ENCODE assay signal across 18 mouse cellular contexts in the genomic region with DNA sequence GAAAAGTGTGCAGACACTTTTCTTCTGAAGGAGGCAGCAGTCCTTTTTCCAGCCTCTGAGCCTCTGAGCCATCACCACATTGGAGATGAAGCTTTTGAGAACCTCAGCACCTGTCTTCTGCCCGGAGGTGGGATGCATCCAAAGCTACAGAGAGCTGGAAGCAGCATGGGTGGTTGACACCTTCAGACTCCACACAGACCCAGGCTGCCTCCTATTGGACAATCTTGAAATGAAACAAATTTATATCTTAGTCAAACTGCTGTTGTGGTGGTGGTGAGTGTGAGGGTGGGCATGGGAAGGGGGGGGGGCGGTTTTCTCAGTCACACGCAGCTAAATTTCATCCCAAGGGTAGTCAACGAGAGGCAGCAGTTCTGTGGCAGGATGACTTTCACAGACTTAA. TPM values are rescaled to one million over a fixed set of nuclear protein-coding genes. Genes with fewer than 3 reads are reported as not detected.
"Had no signal": no experiment of that assay in that cellular context is flagged by ENCODE, and none has a peak within 500 bp of the region (broad histone marks: within the 10 kb centered on the region; RNA-seq: fewer than 3 reads in every experiment).

No protein-coding gene starts in this region.

- H3K9ac ChIP-seq: kidney, embryonic 15.5 days; limb, embryonic 13.5 days; liver, embryonic 14.5 days; midbrain, embryonic 13.5 days; neural tube, embryonic 15.5 days; stomach, embryonic 15.5 days had no signal

- ATAC-seq: midbrain, embryonic 13.5 days had no signal

- H3K36me3 ChIP-seq: kidney, embryonic 15.5 days; limb, embryonic 13.5 days; midbrain, embryonic 13.5 days; neural tube, embryonic 15.5 days; stomach, embryonic 15.5 days had no signal

- DNase-seq: kidney, adult 11 months; kidney, postnatal 14 days; layer of hippocampus, adult 9-11 months; layer of hippocampus, postnatal 36 days; left cerebral cortex, postnatal 4 days; lung, adult 18-20 months; spleen, adult 18-20 months; thymus, postnatal 36 days had no signal

- H3K4me1 ChIP-seq: kidney, embryonic 15.5 days; stomach, embryonic 15.5 days had no signal

- H3K27me3 ChIP-seq: kidney, embryonic 15.5 days; limb, embryonic 13.5 days; midbrain, embryonic 13.5 days; neural tube, embryonic 15.5 days; stomach, embryonic 15.5 days had no signal

- H3K4me3 ChIP-seq: kidney, embryonic 15.5 days; limb, embryonic 13.5 days; midbrain, embryonic 13.5 days; myocyte; neural tube, embryonic 15.5 days; stomach, embryonic 15.5 days had no signal

- H3K9me3 ChIP-seq: kidney, embryonic 15.5 days; limb, embryonic 13.5 days; midbrain, embryonic 13.5 days; neural tube, embryonic 15.5 days; stomach, embryonic 15.5 days had no signal

- H3K27ac ChIP-seq: kidney, embryonic 15.5 days; limb, embryonic 13.5 days; liver, embryonic 14.5 days; midbrain, embryonic 13.5 days; neural tube, embryonic 15.5 days; stomach, embryonic 15.5 days had no signal

- H3K4me2 ChIP-seq: kidney, embryonic 15.5 days; limb, embryonic 13.5 days; midbrain, embryonic 13.5 days; neural tube, embryonic 15.5 days; stomach, embryonic 15.5 days had no signal

RNA-seq across cellular contexts. Expression of gene Hs3st2, which starts 12.7 kb away (rescaled TPM):
- total RNA-seq: liver, adult 2 months; megakaryocyte-erythroid progenitor cell, adult 5-6 weeks had no signal
- polyA plus RNA-seq: liver, adult 2 months; myocyte; thymus, postnatal 0 days had no signal
